Mouse (Mus musculus) heart, embryonic 16.5 days (tissue): ENCODE measurements around the gene Xrcc1. TPM values are rescaled to one million over a fixed set of nuclear protein-coding genes. Genes with fewer than 3 reads are reported as not detected.

Source experiments
- ATAC-seq: fragments of 200-750 bp; cut with Nextera tagmentation; replicated peaks from 2 replicates; pipeline ENCODE4 v1.8.0; 2017; ENCODE audit warnings: moderate number of reproducible peaks; ENCODE audit not compliant: insufficient read depth, low FRiP score; ENCODE audit errors: extremely low read depth
- H3K27ac ChIP-seq: fragments of 300-500 bp; sonication (generic); 2 replicates; pipeline ENCODE4 v1.5.1; 2014; ENCODE audit warnings: mild to moderate bottlenecking, low read length, control low read depth, moderate library complexity
- H3K27me3 ChIP-seq: fragments of 300-500 bp; sonication (generic); 2 replicates; pipeline ENCODE4 v1.6.1; 2014; ENCODE audit warnings: low read length, mixed read lengths; ENCODE audit not compliant: control insufficient read depth, insufficient read depth
- H3K36me3 ChIP-seq: fragments of 300-500 bp; sonication (generic); 2 replicates; pipeline ENCODE4 v1.6.1; 2014; ENCODE audit not compliant: control insufficient read depth, insufficient read depth
- H3K4me1 ChIP-seq: fragments of 300-500 bp; sonication (generic); 2 replicates; pipeline ENCODE4 v1.6.1; 2014; ENCODE audit warnings: low read length, mixed read lengths; ENCODE audit not compliant: control insufficient read depth, insufficient read depth
- H3K4me2 ChIP-seq: fragments of 300-500 bp; sonication (generic); 2 replicates; pipeline ENCODE4 v1.6.1; 2014; ENCODE audit warnings: low read depth, mild to moderate bottlenecking, control low read depth, low read length
- H3K4me3 ChIP-seq: fragments of 300-500 bp; sonication (generic); 2 replicates; pipeline ENCODE4 v1.5.1; 2014; ENCODE audit warnings: mild to moderate bottlenecking, control low read depth, low read length
- H3K9ac ChIP-seq: fragments of 300-500 bp; sonication (generic); 2 replicates; pipeline ENCODE4 v1.6.1; 2014; ENCODE audit warnings: low read length, control low read depth
- H3K9me3 ChIP-seq: fragments of 300-500 bp; sonication (generic); replicated peaks from 2 replicates; pipeline ENCODE4 v1.6.1; 2016; ENCODE audit warnings: low read length; ENCODE audit not compliant: control insufficient read depth
- WGBS: fragments of 180-500 bp; shearing (Covaris S2); extraction: QIAGEN DNeasy Blood & Tissue Kit; methylation state at CpG from one replicate; pipeline ENCODE4 v1.1.7; 2014; 5-methylcytosine and 5-hydroxymethylcytosine counted together
- polyA plus RNA-seq: library from polyadenylated mRNA; unstranded; fragments of >200 nt; fragmentation: Nextera tagmentation; extraction: Ambion mirVana; gene quantifications from 2 replicates; pipeline ENCODE4 v1.2.1, GENCODE M21; 2015

Xrcc1 gene
- polyA plus RNA-seq: 79.7 and 91.5 TPM in 2 replicates

DNA sequence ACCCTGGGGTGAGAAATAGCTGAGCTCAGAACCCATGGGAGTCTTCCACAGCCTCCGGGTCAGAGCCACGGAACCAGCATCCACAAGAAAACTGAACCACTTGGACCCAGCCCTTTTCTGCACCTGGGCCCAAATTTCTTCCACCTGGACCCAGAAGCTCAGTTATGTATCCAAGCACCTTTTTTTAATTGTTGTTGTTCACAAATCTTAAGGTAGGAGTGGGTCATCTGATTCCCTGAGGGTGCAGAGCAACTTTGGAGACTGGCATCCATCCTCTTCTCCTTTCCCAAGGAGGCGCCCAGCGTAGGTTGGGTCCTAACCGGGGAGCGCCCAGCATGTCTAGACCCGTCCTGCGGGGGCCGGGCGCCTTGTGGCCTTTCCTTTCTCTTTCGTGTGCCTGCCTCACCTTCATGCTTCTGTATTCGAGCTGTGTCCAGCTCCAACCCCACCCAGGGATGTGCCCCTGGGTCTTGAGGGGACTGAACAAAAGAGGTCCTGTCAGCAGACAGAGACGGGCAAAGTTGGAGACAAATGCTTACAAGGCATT lies at the start of gene Xrcc1, which contains the start of gene Pinlyp:
Gene Xrcc1 (plus strand): TSS at position 222 of the 547 bp plus-strand sequence.
Gene Pinlyp (minus strand): TSS at position 51 of the 547 bp plus-strand sequence.
- 38% methylated on average over 13 of the region's 13 CpGs for WGBS
- peaks cover 10% of the 10 kb centered on the region; the same call in 1 of the 2 replicates for H3K36me3 ChIP-seq
- peaks cover 3% of the 10 kb centered on the region; the same call in 1 of the 2 replicates for H3K9me3 ChIP-seq
- H3K27me3 ChIP-seq: no peaks in the 10 kb centered on the region
- H3K4me3 ChIP-seq: peak within 1 kb of the TSS; percentile 89
- peak within 1 kb of the TSS; percentile 72 for H3K27ac ChIP-seq
- H3K4me1 ChIP-seq: peaks cover 13% of the 10 kb centered on the region
- H3K9ac ChIP-seq: peak within 1 kb of the TSS; percentile 94
- H3K4me2 ChIP-seq: peak within 1 kb of the TSS; percentile 79
- no peak for ATAC-seq

DNA sequence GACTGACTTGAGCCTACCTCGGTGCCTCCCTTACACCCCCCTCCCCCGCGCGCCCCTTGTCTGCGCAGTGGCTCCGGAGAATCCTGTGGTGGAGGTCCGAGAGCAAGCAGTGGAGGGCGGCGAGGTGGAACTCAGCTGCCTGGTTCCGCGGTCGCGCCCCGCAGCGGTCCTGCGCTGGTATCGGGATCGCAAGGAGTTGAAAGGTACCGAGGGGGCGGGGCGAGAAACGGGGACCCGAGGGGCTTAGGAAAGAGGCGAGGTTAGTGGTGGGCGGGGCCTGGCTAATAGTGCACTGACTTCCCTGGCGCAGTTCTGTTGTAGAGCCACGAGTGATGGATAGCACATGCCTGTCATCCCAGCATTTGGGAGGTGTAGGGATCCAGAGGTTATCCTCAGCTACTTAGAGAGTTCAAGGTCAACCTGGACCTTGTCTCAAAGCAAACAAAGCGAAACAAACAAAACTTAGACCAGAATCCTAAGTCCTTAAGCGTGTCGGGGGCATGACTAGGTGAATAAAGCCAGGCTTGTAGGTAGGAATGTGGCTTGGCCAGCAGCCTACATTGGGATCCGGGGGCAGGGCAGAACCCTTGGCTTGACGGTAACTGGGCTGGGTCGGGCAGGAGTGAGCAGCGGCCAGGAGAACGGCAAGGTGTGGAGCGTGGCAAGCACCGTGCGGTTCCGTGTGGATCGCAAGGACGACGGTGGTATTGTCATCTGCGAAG lies 46.1 kb upstream of the Xrcc1 start:
- Histone ChIP-seq H3K36me3 (no peaks in the 10 kb centered on the region), H3K4me1 (peaks cover 20% of the 10 kb centered on the region), H3K4me2 (peak overlapping the region; percentile 68), H3K27ac (no peak overlapping the region), H3K9me3 (peaks cover 6% of the 10 kb centered on the region), H3K9ac (peak overlapping the region; percentile 64), H3K4me3 (peak overlapping the region; percentile 46), H3K27me3 (peaks cover 57% of the 10 kb centered on the region)
- WGBS: 8% methylated on average over 43 of the region's 43 CpGs
- ATAC-seq: peak; percentile 21; the same call in 1 of the 2 replicates

DNA sequence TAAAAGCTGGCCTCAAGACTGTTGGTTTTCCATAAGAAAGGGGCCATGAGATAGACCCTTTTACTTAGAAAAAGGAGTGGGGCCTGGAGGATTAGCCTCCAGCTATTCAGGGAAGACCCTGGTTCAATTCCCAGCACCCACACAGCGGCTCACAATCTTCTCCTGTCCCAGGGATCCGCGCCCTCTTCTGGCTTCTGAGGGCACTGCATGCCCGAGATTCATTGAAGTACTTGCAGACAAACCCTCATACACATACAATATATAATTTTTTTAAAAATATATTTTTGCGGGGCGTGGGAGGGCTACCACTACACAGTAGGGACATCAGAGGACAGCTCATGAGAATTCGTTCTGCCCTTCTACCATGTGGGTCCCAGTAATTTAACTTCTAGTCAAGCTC lies 45.2 kb upstream of the Xrcc1 start:
- Histone ChIP-seq H3K4me1 (peaks cover 29% of the 10 kb centered on the region), H3K4me3 (no peak overlapping the region), H3K9ac (no peak overlapping the region), H3K27ac (no peak overlapping the region), H3K9me3 (peaks cover 6% of the 10 kb centered on the region), H3K27me3 (peaks cover 57% of the 10 kb centered on the region), H3K36me3 (no peaks in the 10 kb centered on the region), H3K4me2 (no peak overlapping the region; the same call in 1 of the 2 replicates)
- WGBS: 20% methylated on average over 7 of the region's 7 CpGs
- no peak for ATAC-seq

DNA sequence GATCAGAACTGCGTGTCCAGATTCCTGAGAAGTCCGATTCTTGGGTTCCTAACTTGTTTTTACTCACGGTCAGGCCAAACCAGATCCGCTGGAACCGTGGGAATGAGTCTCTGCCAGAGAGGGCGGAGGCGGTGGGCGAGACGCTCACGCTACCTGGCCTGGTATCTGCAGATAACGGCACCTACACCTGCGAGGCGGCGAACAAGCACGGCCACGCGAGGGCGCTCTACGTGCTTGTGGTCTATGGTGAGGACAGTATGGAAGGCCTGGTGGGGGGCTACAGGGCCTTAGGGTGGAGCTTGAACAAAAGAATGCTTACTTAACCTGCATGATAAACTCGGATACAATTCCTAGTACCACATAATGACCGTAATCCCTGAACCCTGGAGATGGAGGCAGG lies 44.6 kb upstream of the Xrcc1 start:
- WGBS: 39% methylated on average over 21 of the region's 21 CpGs
- ATAC-seq: no peak
- Histone ChIP-seq H3K9ac (no peak overlapping the region), H3K4me3 (no peak overlapping the region), H3K9me3 (peaks cover 6% of the 10 kb centered on the region), H3K4me2 (no peak overlapping the region), H3K27ac (no peak overlapping the region), H3K4me1 (peaks cover 34% of the 10 kb centered on the region), H3K27me3 (peaks cover 57% of the 10 kb centered on the region), H3K36me3 (no peaks in the 10 kb centered on the region)

DNA sequence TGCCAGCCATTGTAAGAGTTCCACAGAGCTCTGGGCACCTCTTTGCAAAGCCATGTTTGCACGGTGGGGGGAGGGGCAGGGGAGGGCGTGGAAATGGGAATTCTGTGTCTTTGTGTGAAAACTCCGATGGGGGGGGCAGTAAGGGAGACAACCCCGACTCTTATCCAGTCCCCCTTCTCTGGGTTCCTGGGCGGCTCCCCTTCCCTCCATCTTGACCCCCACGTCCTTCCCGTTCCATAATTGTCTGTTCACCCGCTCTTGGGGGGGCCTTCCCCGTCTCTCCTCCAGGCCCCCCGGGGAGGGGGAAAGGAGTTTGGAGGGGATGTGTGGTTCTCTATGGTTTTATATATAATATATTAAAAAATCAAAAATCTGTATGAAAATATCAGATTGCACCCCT lies 42.1 kb upstream of the Xrcc1 start:
- Histone ChIP-seq H3K9me3 (peaks cover 6% of the 10 kb centered on the region), H3K4me1 (peaks cover 37% of the 10 kb centered on the region), H3K27ac (no peak overlapping the region), H3K4me3 (no peak overlapping the region), H3K36me3 (no peaks in the 10 kb centered on the region), H3K4me2 (peak overlapping the region; percentile 45), H3K27me3 (peaks cover 43% of the 10 kb centered on the region), H3K9ac (peak overlapping the region; percentile 56; the same call in 1 of the 2 replicates)
- no peak for ATAC-seq
- WGBS: 15% methylated on average over 10 of the region's 10 CpGs

DNA sequence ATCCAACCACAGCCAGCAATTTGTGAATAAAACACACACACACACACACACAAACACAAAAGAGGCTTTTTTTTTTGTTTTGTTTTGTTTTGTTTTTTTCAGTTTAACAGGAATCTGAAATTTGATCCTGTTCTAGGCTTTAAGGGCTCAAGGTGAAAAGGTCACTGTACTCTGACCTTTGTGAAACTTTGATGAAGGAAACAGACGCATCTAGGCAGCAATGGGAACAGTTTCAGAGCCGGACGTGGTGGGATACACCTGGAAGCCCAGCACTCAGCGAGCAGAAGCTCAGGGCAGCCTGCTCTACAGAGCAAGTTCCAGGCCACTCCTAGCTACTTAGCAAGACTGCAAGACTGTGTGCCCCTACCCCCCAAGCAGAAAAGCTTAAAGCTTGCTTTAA lies 41.2 kb upstream of the Xrcc1 start:
- Histone ChIP-seq H3K9me3 (peaks cover 6% of the 10 kb centered on the region), H3K27me3 (peaks cover 35% of the 10 kb centered on the region), H3K36me3 (no peaks in the 10 kb centered on the region), H3K4me2 (no peak overlapping the region), H3K9ac (peak overlapping the region; percentile 10; the same call in 1 of the 2 replicates), H3K4me1 (peaks cover 35% of the 10 kb centered on the region), H3K4me3 (no peak overlapping the region), H3K27ac (peak overlapping the region; percentile 99)
- no peak for ATAC-seq
- WGBS: 28% methylated on average over 4 of the region's 4 CpGs

DNA sequence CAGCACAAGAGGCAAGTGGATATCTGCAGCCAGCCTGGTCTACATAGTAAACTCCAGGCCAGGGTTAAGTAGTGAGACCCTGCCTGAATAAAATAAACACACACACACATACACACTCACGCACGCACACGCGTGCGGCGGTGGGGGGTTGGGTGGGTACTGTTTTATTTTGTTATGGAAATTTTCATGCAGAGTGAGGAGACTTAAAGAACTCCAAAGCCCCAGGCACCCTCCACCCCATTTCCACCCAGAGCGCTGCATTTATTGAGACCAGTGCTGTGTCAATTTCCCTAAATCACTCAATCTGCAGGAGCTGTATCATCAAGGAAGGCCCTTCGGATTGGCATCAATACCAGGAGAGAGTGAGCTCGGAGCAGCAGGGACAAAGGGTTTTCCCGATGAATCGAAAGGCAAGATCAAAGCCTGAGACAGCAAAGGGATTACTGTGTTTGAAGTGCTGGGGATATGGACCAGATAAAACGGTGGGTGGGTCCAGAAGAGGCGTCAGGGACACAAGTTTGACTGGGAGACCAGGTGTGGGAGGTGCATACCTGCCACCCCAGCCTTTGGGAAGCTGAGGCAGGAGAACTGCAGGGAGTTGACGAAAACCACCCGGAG lies 40.5 kb upstream of the Xrcc1 start:
- 31% methylated on average over 15 of the region's 15 CpGs for WGBS
- Histone ChIP-seq H3K27me3 (peaks cover 28% of the 10 kb centered on the region), H3K9ac (peak overlapping the region; percentile 10), H3K9me3 (peaks cover 6% of the 10 kb centered on the region), H3K4me3 (peak overlapping the region; percentile 74), H3K36me3 (no peaks in the 10 kb centered on the region), H3K4me2 (peak overlapping the region; percentile 84), H3K4me1 (peaks cover 28% of the 10 kb centered on the region), H3K27ac (peak overlapping the region; percentile 99)
- no peak for ATAC-seq

DNA sequence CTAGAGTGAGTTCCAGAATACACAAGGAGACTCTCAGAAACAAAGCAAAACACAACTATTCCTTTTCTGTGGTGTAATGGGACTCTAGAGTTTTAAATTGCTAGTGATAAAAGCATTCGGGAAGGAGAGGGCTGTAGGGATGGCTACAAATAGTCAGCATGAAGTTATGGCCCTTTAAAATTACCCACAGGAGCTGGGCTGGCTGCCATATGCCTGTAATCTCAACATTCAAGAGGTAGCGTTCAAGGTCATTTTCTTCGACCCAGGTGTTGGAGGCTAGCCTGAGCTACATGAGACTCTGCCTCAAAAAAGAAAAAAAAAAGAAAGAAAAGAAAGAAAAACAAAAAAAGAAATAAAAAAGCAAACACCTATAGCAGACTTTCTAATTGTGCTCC lies 40.0 kb upstream of the Xrcc1 start:
- ATAC-seq: no peak
- H3K4me3 ChIP-seq: peak overlapping the region; percentile 74
- H3K4me1 ChIP-seq: peaks cover 27% of the 10 kb centered on the region
- H3K27me3 ChIP-seq: peaks cover 23% of the 10 kb centered on the region
- peak overlapping the region; percentile 84 for H3K4me2 ChIP-seq
- H3K27ac ChIP-seq: peak overlapping the region; percentile 99
- peak overlapping the region; percentile 10 for H3K9ac ChIP-seq
- H3K9me3 ChIP-seq: peaks cover 1% of the 10 kb centered on the region; the same call in 1 of the 2 replicates
- no peaks in the 10 kb centered on the region for H3K36me3 ChIP-seq
- WGBS: 9% methylated on average over 3 of the region's 3 CpGs

DNA sequence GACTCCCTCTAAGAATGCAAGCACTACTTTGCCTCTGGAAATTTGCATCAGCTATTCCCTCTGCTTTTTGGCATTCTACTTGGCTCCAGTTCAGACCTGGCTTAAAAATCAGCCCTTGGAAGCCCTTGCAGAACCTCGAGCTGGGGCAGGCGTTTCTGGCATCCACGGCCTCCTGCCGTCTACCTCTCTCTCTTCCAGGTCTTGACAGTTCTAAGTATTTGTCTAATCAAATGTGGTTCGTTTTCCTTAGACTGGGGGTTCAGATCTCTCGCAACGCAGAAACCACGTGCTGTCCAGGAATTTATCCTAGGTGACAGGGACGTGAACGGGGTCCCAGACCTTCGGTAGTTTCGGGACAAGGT lies 39.6 kb upstream of the Xrcc1 start:
- 2% methylated on average over 12 of the region's 12 CpGs for WGBS
- peak overlapping the region; percentile 74 for H3K4me3 ChIP-seq
- peak overlapping the region; percentile 94 for H3K9ac ChIP-seq
- peaks cover 21% of the 10 kb centered on the region for H3K27me3 ChIP-seq
- no peaks in the 10 kb centered on the region for H3K9me3 ChIP-seq
- peak overlapping the region; percentile 99 for H3K27ac ChIP-seq
- H3K4me2 ChIP-seq: peak overlapping the region; percentile 84
- peak; percentile 34 for ATAC-seq
- no peaks in the 10 kb centered on the region for H3K36me3 ChIP-seq
- peaks cover 27% of the 10 kb centered on the region for H3K4me1 ChIP-seq
